Mouse (Mus musculus) embryonic fibroblast, embryonic 13.5 days (primary cell): ENCODE measurements around the gene Tra2b.

Source experiments
- CTCF ChIP-seq: IDR thresholded peaks from 2 replicates; pipeline ENCODE4 v1.5.1; 2011; ENCODE audit warnings: mild to moderate bottlenecking, control low read depth, low read length, moderate library complexity, borderline replicate concordance; ENCODE audit not compliant: insufficient read depth
- POLR2A ChIP-seq: IDR thresholded peaks from 2 replicates; pipeline ENCODE4 v1.6.1; 2011; ENCODE audit warnings: low read depth, mild to moderate bottlenecking, control low read depth, low read length, moderate library complexity

DNA sequence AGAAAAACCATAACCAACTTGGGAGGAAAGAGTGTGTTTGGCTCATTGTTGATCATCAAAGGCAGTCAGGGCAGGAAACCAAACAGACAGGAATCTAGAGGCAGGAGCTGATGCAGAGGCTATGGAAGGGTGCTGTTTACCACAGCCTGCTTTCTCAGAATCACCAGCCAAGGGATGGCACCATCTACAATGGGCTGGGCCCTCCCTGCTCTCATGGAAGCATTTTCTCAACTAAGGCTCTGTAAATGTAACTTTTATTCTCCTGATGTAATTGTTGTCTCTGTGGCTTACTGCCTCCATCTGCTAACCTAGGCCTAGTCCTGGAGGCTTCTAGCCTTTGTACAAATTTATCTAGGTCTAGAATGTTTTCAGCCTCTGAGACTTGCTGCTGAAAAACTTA, 10.7 kb upstream of the Tra2b start:
- TF ChIP-seq CTCF (no peak), POLR2A (no peak)
